Mouse (Mus musculus) macrophage (primary cell): ENCODE measurements around the gene Cd164l2. TPM values are rescaled to one million over a fixed set of nuclear protein-coding genes. Genes with fewer than 3 reads are reported as not detected.

Experiments used
- H3K27ac ChIP-seq: fragments of 350-480 bp; formaldehyde crosslinking; 2 replicates; pipeline ENCODE4 v1.9.0; 2021
- H3K36me3 ChIP-seq: fragments of 350-480 bp; formaldehyde crosslinking; 2 replicates; pipeline ENCODE4 v1.9.0; 2021; ENCODE audit errors: inconsistent target
- H3K4me3 ChIP-seq: fragments of 350-480 bp; formaldehyde crosslinking; 2 replicates; pipeline ENCODE4 v1.9.0; 2021; ENCODE audit errors: inconsistent target
- H3K79me2 ChIP-seq: fragments of 350-480 bp; formaldehyde crosslinking; 2 replicates; pipeline ENCODE4 v1.9.0; 2021; ENCODE audit errors: inconsistent target
- WGBS: methylation state at CpG from one replicate; pipeline ENCODE4 v1.1.7; 2026; ENCODE audit warnings: inconsistent platforms; ENCODE audit not compliant: missing documents; 5-methylcytosine and 5-hydroxymethylcytosine counted together
- polyA plus RNA-seq: library from polyadenylated mRNA; stranded (reverse); fragments of 250-400 nt; gene quantifications from 3 replicates; pipeline ENCODE4 v1.2.4, GENCODE M21; 2018; ENCODE audit warnings: inconsistent platforms
- total RNA-seq, 78 experiments: library from RNA; depleted of rRNA; stranded (reverse); fragments of 250-400 nt; gene quantifications; 1 replicate in 9 of 78; 2 replicates in 24 of 78; 3 replicates in 43 of 78; 4 replicates in 2 of 78; pipeline ENCODE4 v1.2.4; 2018; ENCODE audit warnings: inconsistent platforms in 56 of 78

The Cd164l2 gene
- not detected for total RNA-seq (2018; cell fraction: chromatin; rRNA removed)
- not detected for total RNA-seq (2018; cell fraction: cytosol; rRNA removed)
- total RNA-seq (2018; cell fraction: nucleus; rRNA removed) = 1 to 10 TPM in 1 of 26 experiments, under 1 TPM in 2, not detected in 23; 0.85 to 3.4 (median 0.88) TPM
- not detected in 3 replicates for polyA plus RNA-seq

GRCm38 (mm10) chr4:133211751-133212561 lies at the start of gene Cd164l2, which contains the start of gene Gpr3:
TSS of gene Cd164l2 (plus strand) at chr4:133212131.
TSS of gene Gpr3 (minus strand) at chr4:133212536.
- Histone ChIP-seq H3K27ac (no peak within 1 kb of the TSS), H3K36me3 (no peaks in the 10 kb centered on the region), H3K4me3 (peak within 1 kb of the TSS; percentile 18; the same call in 1 of the 2 replicates), H3K79me2 (no peaks in the 10 kb centered on the region)
- WGBS = 4% methylated on average over 52 of the region's 52 CpGs

- Histone ChIP-seq H3K36me3 (no peaks in the 10 kb centered on the region; the same call in 1 of the 2 replicates), H3K27ac (no peak overlapping the region), H3K79me2 (peaks cover 95% of the 10 kb centered on the region), H3K4me3 (no peak overlapping the region)
- 60% methylated on average over 5 of the region's 6 CpGs for WGBS
These were observed 49.7 kb upstream of the Cd164l2 start for GRCm38 (mm10) chr4:133162196-133162595.

GRCm38 (mm10) chr4:133166773-133167172 lies 45.2 kb upstream of the Cd164l2 start:
- H3K79me2 ChIP-seq = peaks cover 84% of the 10 kb centered on the region
- 85% methylated on average over 9 of the region's 9 CpGs for WGBS
- no peaks in the 10 kb centered on the region; the same call in 1 of the 2 replicates for H3K36me3 ChIP-seq
- peak overlapping the region; percentile 62 for H3K27ac ChIP-seq
- no peak overlapping the region for H3K4me3 ChIP-seq

GRCm38 (mm10) chr4:133169237-133170055 lies 42.5 kb upstream of the Cd164l2 start:
- Histone ChIP-seq H3K27ac (peak overlapping the region; percentile 100), H3K36me3 (no peaks in the 10 kb centered on the region; the same call in 1 of the 2 replicates), H3K4me3 (no peak overlapping the region), H3K79me2 (peaks cover 84% of the 10 kb centered on the region)
- 10% methylated on average over 10 of the region's 10 CpGs for WGBS

GRCm38 (mm10) chr4:133170056-133170524 lies 41.8 kb upstream of the Cd164l2 start:
- Histone ChIP-seq H3K79me2 (peaks cover 84% of the 10 kb centered on the region), H3K27ac (peak overlapping the region; percentile 100), H3K4me3 (no peak overlapping the region), H3K36me3 (no peaks in the 10 kb centered on the region; the same call in 1 of the 2 replicates)
- WGBS = 0% methylated on average over 3 of the region's 3 CpGs

- Histone ChIP-seq H3K36me3 (no peaks in the 10 kb centered on the region), H3K79me2 (peaks cover 84% of the 10 kb centered on the region), H3K4me3 (no peak overlapping the region), H3K27ac (peak overlapping the region; percentile 100)
These were observed 41.3 kb upstream of the Cd164l2 start for GRCm38 (mm10) chr4:133170616-133171015.

- peaks cover 12% of the 10 kb centered on the region; the same call in 1 of the 2 replicates for H3K36me3 ChIP-seq
- no peak overlapping the region for H3K4me3 ChIP-seq
- H3K27ac ChIP-seq = peak overlapping the region; percentile 100
- 76% methylated on average over 4 of the region's 4 CpGs for WGBS
- peaks cover 84% of the 10 kb centered on the region for H3K79me2 ChIP-seq
These were observed 39.5 kb upstream of the Cd164l2 start for GRCm38 (mm10) chr4:133172451-133172850.

- Histone ChIP-seq H3K4me3 (peak overlapping the region; percentile 15; the same call in 1 of the 2 replicates), H3K36me3 (peaks cover 30% of the 10 kb centered on the region; the same call in 1 of the 2 replicates)
- WGBS = 1% methylated on average over 4 of the region's 4 CpGs
These were observed 37.6 kb upstream of the Cd164l2 start for GRCm38 (mm10) chr4:133174361-133174760.

GRCm38 (mm10) chr4:133175274-133175673 lies 36.7 kb upstream of the Cd164l2 start:
- Histone ChIP-seq H3K4me3 (no peak overlapping the region), H3K79me2 (peaks cover 95% of the 10 kb centered on the region), H3K36me3 (peaks cover 35% of the 10 kb centered on the region; the same call in 1 of the 2 replicates), H3K27ac (peak overlapping the region; percentile 100)
- 76% methylated on average over 7 of the region's 7 CpGs for WGBS

More at GRCm38 (mm10) chr4:133174361-133174760, 37.6 kb upstream of the Cd164l2 start:
- peaks cover 86% of the 10 kb centered on the region for H3K79me2 ChIP-seq
- peak overlapping the region; percentile 100 for H3K27ac ChIP-seq

GRCm38 (mm10) chr4:133175998-133176760 lies 35.8 kb upstream of the Cd164l2 start:
- WGBS = 62% methylated on average over 14 of the region's 14 CpGs
- peaks cover 38% of the 10 kb centered on the region; the same call in 1 of the 2 replicates for H3K36me3 ChIP-seq
- peaks cover 100% of the 10 kb centered on the region for H3K79me2 ChIP-seq
- peak overlapping the region; percentile 100 for H3K27ac ChIP-seq
- H3K4me3 ChIP-seq = no peak overlapping the region

GRCm38 (mm10) chr4:133176761-133177403 lies 35.0 kb upstream of the Cd164l2 start:
- peaks cover 44% of the 10 kb centered on the region; the same call in 1 of the 2 replicates for H3K36me3 ChIP-seq
- 83% methylated on average over 18 of the region's 18 CpGs for WGBS
- H3K27ac ChIP-seq = peak overlapping the region; percentile 100; the same call in 1 of the 2 replicates
- peaks cover 100% of the 10 kb centered on the region for H3K79me2 ChIP-seq
- no peak overlapping the region for H3K4me3 ChIP-seq

- H3K36me3 ChIP-seq = peaks cover 44% of the 10 kb centered on the region; the same call in 1 of the 2 replicates
- peaks cover 100% of the 10 kb centered on the region for H3K79me2 ChIP-seq
- H3K27ac ChIP-seq = no peak overlapping the region
- 77% methylated on average over 5 of the region's 5 CpGs for WGBS
- no peak overlapping the region for H3K4me3 ChIP-seq
These were observed 33.6 kb upstream of the Cd164l2 start for GRCm38 (mm10) chr4:133178305-133178704.

GRCm38 (mm10) chr4:133179258-133179657 lies 32.7 kb upstream of the Cd164l2 start:
- Histone ChIP-seq H3K79me2 (peaks cover 100% of the 10 kb centered on the region), H3K4me3 (no peak overlapping the region), H3K27ac (no peak overlapping the region), H3K36me3 (peaks cover 44% of the 10 kb centered on the region; the same call in 1 of the 2 replicates)
- 96% methylated on average over 7 of the region's 7 CpGs for WGBS
